Mouse (Mus musculus) limb, embryonic 11.5 days (tissue): ENCODE measurements around the gene Lamb3. TPM values are rescaled to one million over a fixed set of nuclear protein-coding genes. Genes with fewer than 3 reads are reported as not detected.

Experiments used
- ATAC-seq: fragments of 200-750 bp; cut with Nextera tagmentation; 2 replicates; pipeline ENCODE4 v1.8.0; 2017; ENCODE audit warnings: low read depth; ENCODE audit not compliant: insufficient number of reproducible peaks, low FRiP score, low TSS enrichment
- DNase-seq: peaks from one replicate; pipeline ENCODE4 v3.0.0-alpha.2; 2015; ENCODE audit warnings: low spot score
- H3K27ac ChIP-seq: fragments of 300-500 bp; sonication (generic); replicated peaks from 2 replicates; pipeline ENCODE4 v1.5.1; 2014; ENCODE audit warnings: low read depth, mild to moderate bottlenecking, low read length
- H3K27me3 ChIP-seq: fragments of 300-500 bp; sonication (generic); 2 replicates; pipeline ENCODE4 v1.6.1; 2014; ENCODE audit warnings: mild to moderate bottlenecking, low read length, mixed read lengths; ENCODE audit not compliant: control insufficient read depth, insufficient read depth
- H3K36me3 ChIP-seq: fragments of 300-500 bp; sonication (generic); 2 replicates; pipeline ENCODE4 v1.6.1; 2014; ENCODE audit warnings: mild to moderate bottlenecking, low read length, moderate library complexity, mixed read lengths; ENCODE audit not compliant: control insufficient read depth, insufficient read depth
- H3K4me1 ChIP-seq: fragments of 300-500 bp; sonication (generic); 2 replicates; pipeline ENCODE4 v1.6.1; 2014; ENCODE audit warnings: low read length, mixed read lengths; ENCODE audit not compliant: control insufficient read depth, insufficient read depth
- H3K4me2 ChIP-seq: fragments of 300-500 bp; sonication (generic); 2 replicates; pipeline ENCODE4 v1.6.1; 2014; ENCODE audit warnings: low read depth, mild to moderate bottlenecking, moderate library complexity; ENCODE audit not compliant: severe bottlenecking
- H3K4me3 ChIP-seq: fragments of 300-500 bp; sonication (generic); 2 replicates; pipeline ENCODE4 v1.5.1; 2014; ENCODE audit warnings: low read depth, low read length
- H3K9ac ChIP-seq: fragments of 300-500 bp; sonication (generic); 2 replicates; pipeline ENCODE4 v1.6.1; 2014; ENCODE audit warnings: mild to moderate bottlenecking, low read length
- H3K9me3 ChIP-seq: fragments of 300-500 bp; sonication (generic); 2 replicates; pipeline ENCODE4 v1.6.1; 2016; ENCODE audit warnings: low read length; ENCODE audit not compliant: control insufficient read depth
- WGBS: fragments of 180-500 bp; shearing (Covaris S2); extraction: QIAGEN DNeasy Blood & Tissue Kit; methylation state at CpG from one replicate; pipeline ENCODE4 v1.1.7; 2014; 5-methylcytosine and 5-hydroxymethylcytosine counted together
- polyA plus RNA-seq: library from polyadenylated mRNA; unstranded; fragments of >200 nt; fragmentation: Nextera tagmentation; extraction: Ambion mirVana; gene quantifications from 2 replicates; pipeline ENCODE4 v1.2.1, GENCODE M21; 2014

The Lamb3 gene
- polyA plus RNA-seq, 1 experiment from 2014 or later, result 0.79 TPM

DNA sequence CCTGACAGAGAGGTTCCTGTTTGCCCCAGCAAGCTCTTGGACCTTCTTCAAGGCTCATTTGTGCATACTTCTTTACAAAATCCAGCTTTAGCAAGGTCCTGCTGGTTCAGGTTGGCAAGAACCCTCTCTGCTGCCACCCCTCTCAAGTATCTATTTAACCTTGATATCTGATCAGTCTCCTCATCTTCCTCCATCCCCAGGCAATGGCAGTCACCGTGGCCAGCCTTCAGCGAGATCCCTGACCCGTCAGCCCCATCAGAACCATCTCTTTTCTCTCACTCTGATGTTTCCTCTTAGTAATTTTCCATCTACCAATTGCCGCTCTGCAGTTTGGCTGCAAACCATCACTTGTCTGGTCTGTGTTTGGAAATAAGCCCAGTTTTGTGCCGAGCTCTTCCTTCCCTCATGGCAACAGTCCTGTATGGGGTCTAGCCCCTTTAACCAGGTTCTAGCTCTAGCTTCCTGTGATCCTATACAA lies 49.2 kb downstream of the Lamb3 start:
- Histone ChIP-seq H3K9ac (no peak overlapping the region), H3K27me3 (no peaks in the 10 kb centered on the region), H3K36me3 (no peaks in the 10 kb centered on the region), H3K4me3 (no peak overlapping the region), H3K9me3 (no peaks in the 10 kb centered on the region), H3K4me1 (no peaks in the 10 kb centered on the region), H3K4me2 (no peak overlapping the region), H3K27ac (no peak overlapping the region)
- DNase-seq (no peak), ATAC-seq (no peak)
- WGBS, result 76% methylated on average over 5 of the region's 5 CpGs

DNA sequence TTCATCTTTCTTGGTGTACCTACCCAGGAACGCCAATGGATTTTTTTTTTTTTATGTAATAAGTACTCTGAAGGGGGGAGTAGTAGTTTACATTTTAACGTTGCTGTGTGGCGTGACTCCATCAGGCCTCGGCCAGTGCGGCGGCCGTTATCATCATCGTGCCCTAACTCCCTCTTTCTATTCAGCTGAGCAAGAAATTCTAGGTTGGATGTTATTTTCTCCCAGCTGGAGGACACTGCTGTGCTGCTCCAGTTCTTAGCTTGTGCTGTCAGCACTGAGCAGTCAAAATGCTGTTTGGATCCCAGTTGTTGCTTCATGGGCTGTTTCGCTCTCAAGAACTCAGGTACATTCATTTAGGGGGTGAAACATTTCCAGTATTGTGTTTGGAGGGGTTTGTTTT lies 52.1 kb downstream of the Lamb3 start:
- no peak overlapping the region for H3K27ac ChIP-seq
- no peak for DNase-seq

DNA sequence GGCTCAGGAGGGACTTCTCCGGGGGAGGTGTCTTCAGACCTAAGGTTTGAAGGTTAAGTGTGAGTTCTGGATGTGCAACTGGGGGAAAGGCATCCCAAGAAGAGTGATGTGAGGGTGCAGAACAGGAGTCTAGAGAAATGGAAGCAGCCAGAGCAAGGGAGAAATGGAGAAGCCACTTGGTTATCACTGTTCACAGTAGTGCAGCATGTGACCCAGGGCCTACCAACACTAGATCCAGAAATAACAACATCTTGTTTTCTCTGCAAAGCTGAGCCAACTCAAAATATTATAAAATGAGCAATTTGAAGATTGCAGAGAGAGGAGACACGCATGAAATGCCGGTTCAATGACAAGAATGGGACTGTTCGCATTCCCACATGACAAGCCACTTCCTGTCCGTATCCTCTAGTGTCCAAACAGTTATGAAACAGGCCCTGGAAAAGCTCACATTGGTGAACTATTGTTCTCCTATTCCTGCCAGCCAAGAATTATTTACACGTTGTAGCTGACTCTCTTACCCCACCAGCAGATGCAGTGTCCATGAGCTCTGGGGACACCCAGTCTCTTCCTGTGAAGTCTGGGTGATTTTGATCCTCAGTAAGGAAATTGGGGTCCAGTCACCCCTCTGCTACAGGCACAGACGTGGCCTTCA lies 54.5 kb downstream of the Lamb3 start:
- no peaks in the 10 kb centered on the region for H3K36me3 ChIP-seq
- WGBS, result 75% methylated on average over 7 of the region's 7 CpGs
- H3K27me3 ChIP-seq, result no peaks in the 10 kb centered on the region
- no peak for DNase-seq
- H3K4me1 ChIP-seq, result no peaks in the 10 kb centered on the region
- no peak overlapping the region for H3K27ac ChIP-seq
- ATAC-seq, result no peak
- no peak overlapping the region for H3K4me2 ChIP-seq
- no peaks in the 10 kb centered on the region for H3K9me3 ChIP-seq
- H3K9ac ChIP-seq, result no peak overlapping the region
- no peak overlapping the region for H3K4me3 ChIP-seq

More for the DNA sequence above, 52.1 kb downstream of the Lamb3 start:
- H3K9me3 ChIP-seq, result no peaks in the 10 kb centered on the region
- H3K4me3 ChIP-seq, result no peak overlapping the region
- no peak for ATAC-seq
- H3K4me1 ChIP-seq, result no peaks in the 10 kb centered on the region
- H3K9ac ChIP-seq, result no peak overlapping the region
- H3K36me3 ChIP-seq, result no peaks in the 10 kb centered on the region
- WGBS, result 93% methylated on average over 9 of the region's 9 CpGs
- H3K4me2 ChIP-seq, result no peak overlapping the region
- no peaks in the 10 kb centered on the region for H3K27me3 ChIP-seq

DNA sequence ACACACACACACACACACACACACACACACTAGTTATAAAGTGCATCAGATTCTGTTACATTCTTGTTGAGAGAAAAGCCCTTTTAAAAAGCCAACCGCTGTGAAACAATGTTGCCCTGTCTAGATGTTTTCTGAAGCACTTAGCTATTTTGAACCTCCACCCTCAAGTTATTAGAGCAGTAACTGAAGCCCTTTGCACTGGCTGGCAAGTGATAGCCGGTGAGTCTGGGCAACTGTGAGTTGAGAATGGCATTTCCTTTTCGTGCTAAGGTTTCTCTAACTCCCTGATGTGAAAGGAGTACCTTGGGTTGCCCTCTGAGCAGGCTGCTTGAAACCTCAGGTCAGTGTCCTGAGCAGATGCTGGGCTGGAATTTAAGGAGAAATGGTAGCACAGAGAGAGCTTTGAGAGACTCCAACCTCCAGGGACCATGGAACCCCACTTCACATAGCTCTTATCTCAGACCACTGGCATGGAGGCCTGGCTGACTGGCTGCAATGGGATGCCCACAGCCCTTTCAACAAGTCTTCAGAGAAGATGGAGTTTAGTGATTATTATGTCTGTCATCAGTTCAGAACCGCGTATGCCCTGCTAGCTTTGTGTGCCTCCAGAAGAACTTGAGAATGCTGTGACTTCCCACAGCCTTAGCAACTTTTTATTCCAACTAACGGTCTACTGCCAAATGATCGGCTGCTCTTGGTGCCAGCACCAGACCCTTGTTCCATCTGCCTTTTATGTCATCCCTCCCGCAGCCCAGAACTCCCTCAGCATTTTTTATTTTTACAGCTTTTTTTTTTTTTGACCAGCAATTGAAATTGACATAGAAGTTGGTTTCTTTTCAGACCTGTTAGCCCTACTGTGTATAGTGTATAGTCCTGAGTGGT lies 55.8 kb downstream of the Lamb3 start:
- DNase-seq (no peak), ATAC-seq (no peak)
- Histone ChIP-seq H3K9ac (no peak overlapping the region), H3K36me3 (no peaks in the 10 kb centered on the region), H3K4me3 (no peak overlapping the region), H3K4me1 (no peaks in the 10 kb centered on the region), H3K4me2 (no peak overlapping the region), H3K27me3 (no peaks in the 10 kb centered on the region), H3K27ac (no peak overlapping the region), H3K9me3 (no peaks in the 10 kb centered on the region)
- WGBS, result 81% methylated on average over 8 of the region's 8 CpGs

DNA sequence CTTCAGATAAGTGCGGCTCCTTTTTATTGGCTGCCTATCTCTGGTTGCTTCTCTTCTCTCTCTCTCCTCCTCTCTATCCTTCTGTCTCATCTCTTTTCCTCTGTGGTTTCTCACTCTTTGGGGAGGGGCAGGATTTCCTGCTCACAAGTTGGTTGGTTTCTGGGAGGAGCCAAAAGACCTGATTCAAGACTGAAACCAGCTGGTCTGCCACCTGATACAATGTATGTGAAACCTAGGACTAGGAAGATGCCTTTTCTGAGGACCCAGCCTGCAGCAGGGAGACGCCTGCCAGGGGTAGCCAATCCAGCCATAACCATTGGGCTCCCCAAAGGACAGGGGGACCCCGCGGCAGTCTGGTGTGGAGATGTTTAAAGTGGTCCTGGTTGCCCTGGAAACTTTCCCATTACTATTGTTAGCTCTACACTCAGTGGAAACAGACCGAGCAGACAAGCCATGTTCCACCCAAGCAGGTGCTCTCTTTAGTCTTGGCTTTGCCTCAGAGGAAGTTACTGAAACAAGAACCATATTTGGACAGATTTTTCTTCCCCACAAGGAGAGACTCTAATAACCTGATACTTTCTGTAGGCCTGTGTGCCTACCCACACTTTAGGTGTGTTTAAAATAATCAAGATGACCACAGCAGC lies 56.6 kb downstream of the Lamb3 start, which contains the start of gene Hsd11b1:
Hsd11b1 (minus strand) TSS at position 121 of the 644 bp plus-strand sequence.
- WGBS, result 77% methylated on average over 5 of the region's 5 CpGs
- ATAC-seq (no peak), DNase-seq (no peak)
- H3K27me3 ChIP-seq, result no peaks in the 10 kb centered on the region
- H3K27ac ChIP-seq, result no peak within 1 kb of the TSS
- H3K9ac ChIP-seq, result no peak within 1 kb of the TSS
- H3K4me3 ChIP-seq, result no peak within 1 kb of the TSS
- no peaks in the 10 kb centered on the region for H3K9me3 ChIP-seq
- no peaks in the 10 kb centered on the region for H3K36me3 ChIP-seq
- H3K4me2 ChIP-seq, result no peak within 1 kb of the TSS
- H3K4me1 ChIP-seq, result no peaks in the 10 kb centered on the region

DNA sequence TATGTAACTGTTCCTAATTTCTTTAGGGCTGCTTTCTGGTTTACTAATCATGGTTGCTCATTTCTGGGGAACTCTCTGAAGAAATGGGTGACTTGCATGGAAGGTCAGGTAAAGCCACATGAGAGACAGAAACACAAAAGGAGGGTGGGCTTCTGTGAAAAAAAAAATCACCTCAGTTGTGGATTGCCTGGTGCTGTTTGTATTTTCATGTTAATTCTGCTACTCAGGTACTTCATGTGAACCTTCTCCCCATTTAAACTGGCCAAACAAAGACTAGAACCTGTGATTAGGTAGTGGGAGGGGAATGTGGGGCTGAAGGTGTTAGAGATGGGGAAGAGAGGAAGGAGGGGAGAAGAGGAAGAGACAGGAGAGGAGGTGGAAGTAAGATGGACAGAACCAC lies 58.2 kb downstream of the Lamb3 start:
- DNase-seq (no peak), ATAC-seq (no peak)
- H3K4me2 ChIP-seq, result no peak overlapping the region
- no peaks in the 10 kb centered on the region for H3K36me3 ChIP-seq
- H3K4me3 ChIP-seq, result no peak overlapping the region
- no peaks in the 10 kb centered on the region for H3K27me3 ChIP-seq
- no peaks in the 10 kb centered on the region for H3K4me1 ChIP-seq
- no peak overlapping the region for H3K27ac ChIP-seq
- no peaks in the 10 kb centered on the region for H3K9me3 ChIP-seq
- no peak overlapping the region for H3K9ac ChIP-seq

DNA sequence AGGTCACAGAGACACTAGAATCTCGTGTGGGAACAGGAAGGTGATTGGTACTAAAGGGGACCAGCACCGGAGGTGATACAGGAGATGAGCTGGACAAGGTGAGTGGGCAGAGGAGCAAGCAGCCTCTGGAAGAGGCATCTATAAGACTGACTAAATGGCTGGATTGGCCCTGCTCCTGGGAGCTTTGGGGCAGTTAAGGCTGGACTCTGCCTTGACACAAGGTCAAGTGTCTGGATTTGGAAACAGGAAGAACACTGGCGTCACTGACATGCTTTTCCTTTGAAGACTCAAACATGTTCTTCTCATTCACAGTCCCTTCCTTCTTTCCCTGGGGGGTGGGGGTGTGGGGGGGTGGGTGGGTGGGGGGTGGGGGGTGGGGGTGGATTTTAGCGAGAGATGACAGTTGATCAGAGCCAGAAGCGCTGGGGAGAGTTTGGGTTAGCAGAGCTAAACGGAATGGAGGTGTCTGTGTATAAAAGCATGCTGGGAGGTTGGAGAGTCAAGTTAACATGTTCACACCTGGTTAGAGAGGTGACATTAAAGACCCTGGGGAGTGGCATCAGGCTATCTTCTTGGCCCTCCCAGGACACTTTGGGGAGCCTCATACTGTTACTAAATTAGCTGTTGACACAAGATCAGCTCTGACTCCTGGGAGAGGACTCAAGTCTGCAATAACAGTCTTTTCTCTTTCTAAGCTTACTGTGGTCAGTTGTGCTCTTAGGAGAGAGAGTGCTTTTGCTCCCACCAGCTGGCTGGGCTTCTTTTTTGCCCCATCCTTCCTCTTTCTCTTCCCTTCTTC lies 63.7 kb downstream of the Lamb3 start:
- 37% methylated on average over 6 of the region's 6 CpGs for WGBS
- no peak overlapping the region for H3K27ac ChIP-seq

More for the DNA sequence above, 63.7 kb downstream of the Lamb3 start:
- Histone ChIP-seq H3K4me1 (peaks cover 6% of the 10 kb centered on the region; the same call in 1 of the 2 replicates), H3K9ac (no peak overlapping the region), H3K27me3 (no peaks in the 10 kb centered on the region), H3K36me3 (no peaks in the 10 kb centered on the region), H3K9me3 (no peaks in the 10 kb centered on the region), H3K4me3 (no peak overlapping the region), H3K4me2 (no peak overlapping the region)
- no peak for DNase-seq
- ATAC-seq, result no peak
